Mouse (Mus musculus) embryonic fibroblast, embryonic 13.5 days (primary cell): ENCODE measurements around the gene 9930111J21Rik1.
"Not testable (repeated sequence)": the region's sequence is repeated elsewhere in the genome, so short reads cannot be mapped to it uniquely, and the experiment has no call there.

Experiments used
- CTCF ChIP-seq: IDR thresholded peaks from 2 replicates; pipeline ENCODE4 v1.5.1; 2011; ENCODE audit warnings: mild to moderate bottlenecking, control low read depth, low read length, moderate library complexity, borderline replicate concordance; ENCODE audit not compliant: insufficient read depth
- POLR2A ChIP-seq: IDR thresholded peaks from 2 replicates; pipeline ENCODE4 v1.6.1; 2011; ENCODE audit warnings: low read depth, mild to moderate bottlenecking, control low read depth, low read length, moderate library complexity

GRCm38 (mm10) chr11:48982848-48983247 is 3.6 kb upstream of the 9930111J21Rik1 start:
- TF ChIP-seq POLR2A, CTCF: not testable (repeated sequence)
